In the genomic region with DNA sequence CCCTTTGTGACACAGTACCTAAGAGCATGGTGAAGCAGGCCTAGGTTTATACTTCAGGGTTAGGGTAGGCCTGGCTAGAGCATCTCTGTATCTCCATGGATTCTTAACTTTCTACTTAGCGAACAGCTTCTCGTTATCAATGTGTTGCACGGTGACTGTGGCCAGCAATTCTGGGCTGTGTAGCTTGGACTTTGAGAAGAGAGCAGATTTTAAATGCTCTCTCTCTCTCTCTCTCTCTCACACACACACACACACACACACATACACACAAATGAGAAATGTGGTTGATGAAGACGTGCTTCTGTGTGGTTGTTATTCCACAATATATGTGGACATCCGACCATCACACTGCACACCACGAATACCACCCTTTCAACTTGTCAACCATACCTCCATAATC, we compare ENCODE assay signal across 13 mouse cellular contexts.
"Had no signal": no experiment of that assay in that cellular context is flagged by ENCODE, and none has a peak within 500 bp of the region (broad histone marks: within the 10 kb centered on the region; RNA-seq: fewer than 3 reads in every experiment).

No protein-coding gene starts in this region.

- H3K27ac ChIP-seq: limb, embryonic 12.5 days; liver, embryonic 13.5 days; lung, embryonic 15.5 days; macrophage had no signal

- H3K27me3 ChIP-seq: limb, embryonic 12.5 days; liver, embryonic 13.5 days; lung, embryonic 15.5 days; megakaryocyte, embryonic 14.5 days had no signal

- H3K4me3 ChIP-seq: limb, embryonic 12.5 days; liver, embryonic 13.5 days; lung, embryonic 15.5 days; megakaryocyte, embryonic 14.5 days had no signal

- ATAC-seq: liver, postnatal 0 days had no signal

- DNase-seq: kidney, adult 8-10 months; kidney, postnatal 25 days; liver; liver, embryonic 13.5 days; liver, postnatal 0 days; lung, postnatal 14 days; spleen, adult 18-20 months; thymus, adult 18-20 months; thymus, postnatal 14 days had no signal

- H3K9me3 ChIP-seq: limb, embryonic 12.5 days; liver, embryonic 13.5 days; lung, embryonic 15.5 days; megakaryocyte, embryonic 14.5 days had no signal

- H3K4me1 ChIP-seq: liver, embryonic 13.5 days; megakaryocyte, embryonic 14.5 days had no signal

- H3K9ac ChIP-seq: limb, embryonic 12.5 days; liver, embryonic 13.5 days; liver, postnatal 0 days; lung, embryonic 15.5 days had no signal

- H3K36me3 ChIP-seq: limb, embryonic 12.5 days; liver, embryonic 13.5 days; lung, embryonic 15.5 days had no signal

- H3K4me2 ChIP-seq: limb, embryonic 12.5 days; liver, embryonic 13.5 days; lung, embryonic 15.5 days had no signal
